Mouse (Mus musculus): ENCODE data around the gene Szrd1. TPM values are rescaled to one million over a fixed set of nuclear protein-coding genes. Genes with fewer than 3 reads are reported as not detected.

Gene Szrd1
- polyA plus RNA-seq, 1 experiment = 54.2 TPM

- no peak for TF ChIP-seq POLR2A (IDR thresholded peaks at IDR 0.05; ENCODE audit: control insufficient read depth, extremely low read depth, insufficient read depth, low read length, poor library complexity)
- TF ChIP-seq CTCF (IDR thresholded peaks at IDR 0.05; ENCODE audit: borderline replicate concordance, control insufficient read depth, extremely low read depth, insufficient read depth, low read length, poor library complexity) = no peak
- Histone ChIP-seq H3K4me3 (ENCODE audit: control insufficient read depth, insufficient read depth, low read length) (no peak overlapping the region), H3K36me3 (ENCODE audit: control insufficient read depth, insufficient read depth, low read length) (no peaks in the 10 kb centered on the region; the same call in 1 of the 2 replicates), H3K4me1 (replicated peaks; ENCODE audit: control insufficient read depth, insufficient read depth, low read length) (peaks cover 17% of the 10 kb centered on the region), H3K27me3 (ENCODE audit: control insufficient read depth, insufficient read depth, low read length) (no peaks in the 10 kb centered on the region), H3K27ac (ENCODE audit: control insufficient read depth, insufficient read depth, low read length) (no peak overlapping the region)
- no peak for DNase-seq
- 95% methylated on average over 5 of the region's 5 CpGs for WGBS
Measured at GRCm38 (mm10) chr4:141163729-141164128, 24.2 kb upstream of the Szrd1 start.

GRCm38 (mm10) chr4:141161699-141162208 is 22.2 kb upstream of the Szrd1 start:
- WGBS = 37% methylated on average over 6 of the region's 6 CpGs
- Histone ChIP-seq H3K4me3 (ENCODE audit: control insufficient read depth, insufficient read depth, low read length) (no peak overlapping the region), H3K27ac (ENCODE audit: control insufficient read depth, insufficient read depth, low read length) (no peak overlapping the region), H3K36me3 (ENCODE audit: control insufficient read depth, insufficient read depth, low read length) (no peaks in the 10 kb centered on the region), H3K4me1 (replicated peaks; ENCODE audit: control insufficient read depth, insufficient read depth, low read length) (peaks cover 28% of the 10 kb centered on the region), H3K27me3 (ENCODE audit: control insufficient read depth, insufficient read depth, low read length) (no peaks in the 10 kb centered on the region)
- no peak for DNase-seq
- TF ChIP-seq CTCF (IDR thresholded peaks at IDR 0.05; ENCODE audit: borderline replicate concordance, control insufficient read depth, extremely low read depth, insufficient read depth, low read length, poor library complexity) = no peak
- TF ChIP-seq POLR2A (IDR thresholded peaks at IDR 0.05; ENCODE audit: control insufficient read depth, extremely low read depth, insufficient read depth, low read length, poor library complexity) = no peak

GRCm38 (mm10) chr4:141160193-141160592 is 20.6 kb upstream of the Szrd1 start:
- H3K4me3 ChIP-seq (ENCODE audit: control insufficient read depth, insufficient read depth, low read length) = no peak overlapping the region
- WGBS = 52% methylated on average over 4 of the region's 4 CpGs
- H3K27ac ChIP-seq (ENCODE audit: control insufficient read depth, insufficient read depth, low read length) = no peak overlapping the region
- no peaks in the 10 kb centered on the region for H3K27me3 ChIP-seq (ENCODE audit: control insufficient read depth, insufficient read depth, low read length)
- H3K36me3 ChIP-seq (ENCODE audit: control insufficient read depth, insufficient read depth, low read length) = no peaks in the 10 kb centered on the region
- no peak for DNase-seq
- peaks cover 28% of the 10 kb centered on the region for H3K4me1 ChIP-seq (replicated peaks; ENCODE audit: control insufficient read depth, insufficient read depth, low read length)
- TF ChIP-seq CTCF (IDR thresholded peaks at IDR 0.05; ENCODE audit: borderline replicate concordance, control insufficient read depth, extremely low read depth, insufficient read depth, low read length, poor library complexity) = no peak
- no peak for TF ChIP-seq POLR2A (IDR thresholded peaks at IDR 0.05; ENCODE audit: control insufficient read depth, extremely low read depth, insufficient read depth, low read length, poor library complexity)

GRCm38 (mm10) chr4:141159666-141160065 is 20.1 kb upstream of the Szrd1 start:
- Histone ChIP-seq H3K4me3 (ENCODE audit: control insufficient read depth, insufficient read depth, low read length) (no peak overlapping the region), H3K27ac (ENCODE audit: control insufficient read depth, insufficient read depth, low read length) (no peak overlapping the region), H3K27me3 (ENCODE audit: control insufficient read depth, insufficient read depth, low read length) (no peaks in the 10 kb centered on the region), H3K4me1 (replicated peaks; ENCODE audit: control insufficient read depth, insufficient read depth, low read length) (peaks cover 31% of the 10 kb centered on the region), H3K36me3 (ENCODE audit: control insufficient read depth, insufficient read depth, low read length) (no peaks in the 10 kb centered on the region)
- no peak for TF ChIP-seq POLR2A (IDR thresholded peaks at IDR 0.05; ENCODE audit: control insufficient read depth, extremely low read depth, insufficient read depth, low read length, poor library complexity)
- no peak for TF ChIP-seq CTCF (IDR thresholded peaks at IDR 0.05; ENCODE audit: borderline replicate concordance, control insufficient read depth, extremely low read depth, insufficient read depth, low read length, poor library complexity)
- WGBS = 9% methylated on average over 5 of the region's 5 CpGs
- DNase-seq = no peak

GRCm38 (mm10) chr4:141159093-141159492 is 19.5 kb upstream of the Szrd1 start:
- no peak for DNase-seq
- Histone ChIP-seq H3K36me3 (ENCODE audit: control insufficient read depth, insufficient read depth, low read length) (no peaks in the 10 kb centered on the region), H3K27me3 (ENCODE audit: control insufficient read depth, insufficient read depth, low read length) (no peaks in the 10 kb centered on the region), H3K4me1 (replicated peaks; ENCODE audit: control insufficient read depth, insufficient read depth, low read length) (peaks cover 31% of the 10 kb centered on the region), H3K27ac (ENCODE audit: control insufficient read depth, insufficient read depth, low read length) (0 out of 2 replicates have a peak overlapping the region, but pooled peaks have one; percentile 20), H3K4me3 (ENCODE audit: control insufficient read depth, insufficient read depth, low read length) (no peak overlapping the region)
- TF ChIP-seq POLR2A (IDR thresholded peaks at IDR 0.05; ENCODE audit: control insufficient read depth, extremely low read depth, insufficient read depth, low read length, poor library complexity) = no peak
- 40% methylated on average over 11 of the region's 11 CpGs for WGBS

DNA sequence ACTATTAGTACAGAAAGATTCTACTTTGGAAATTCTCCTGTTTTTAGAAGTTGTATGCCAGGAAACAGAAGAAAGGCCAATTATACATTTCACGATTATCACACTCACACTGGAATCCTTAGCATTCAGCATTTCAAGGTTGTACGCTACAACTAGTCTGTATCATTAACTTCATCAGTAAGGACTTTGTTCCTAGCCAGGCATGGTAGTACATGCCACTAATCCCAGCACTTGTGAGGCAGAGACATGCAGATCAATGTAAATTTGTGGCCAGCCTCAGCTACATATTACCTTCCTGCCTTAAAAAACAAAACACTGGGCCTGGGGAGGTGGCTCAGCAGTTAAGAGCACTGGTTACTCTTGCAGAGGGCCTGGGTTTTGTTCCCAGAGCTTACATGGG is 19.0 kb upstream of the Szrd1 start:
- peaks cover 31% of the 10 kb centered on the region for H3K4me1 ChIP-seq (replicated peaks; ENCODE audit: control insufficient read depth, insufficient read depth, low read length)
- 87% methylated on average over 2 of the region's 2 CpGs for WGBS
- H3K27me3 ChIP-seq (ENCODE audit: control insufficient read depth, insufficient read depth, low read length) = no peaks in the 10 kb centered on the region
- no peak for DNase-seq
- TF ChIP-seq CTCF (IDR thresholded peaks at IDR 0.05; ENCODE audit: borderline replicate concordance, control insufficient read depth, extremely low read depth, insufficient read depth, low read length, poor library complexity) = no peak
- TF ChIP-seq POLR2A (IDR thresholded peaks at IDR 0.05; ENCODE audit: control insufficient read depth, extremely low read depth, insufficient read depth, low read length, poor library complexity) = no peak
- no peak overlapping the region for H3K4me3 ChIP-seq (ENCODE audit: control insufficient read depth, insufficient read depth, low read length)
- no peaks in the 10 kb centered on the region for H3K36me3 ChIP-seq (ENCODE audit: control insufficient read depth, insufficient read depth, low read length)
- H3K27ac ChIP-seq (ENCODE audit: control insufficient read depth, insufficient read depth, low read length) = 0 out of 2 replicates have a peak overlapping the region, but pooled peaks have one; percentile 20

- Histone ChIP-seq H3K27ac (ENCODE audit: control insufficient read depth, insufficient read depth, low read length) (no peak overlapping the region), H3K27me3 (ENCODE audit: control insufficient read depth, insufficient read depth, low read length) (no peaks in the 10 kb centered on the region), H3K4me3 (ENCODE audit: control insufficient read depth, insufficient read depth, low read length) (no peak overlapping the region), H3K4me1 (replicated peaks; ENCODE audit: control insufficient read depth, insufficient read depth, low read length) (peaks cover 35% of the 10 kb centered on the region), H3K36me3 (ENCODE audit: control insufficient read depth, insufficient read depth, low read length) (no peaks in the 10 kb centered on the region)
- no peak for DNase-seq
- WGBS = 35% methylated on average over 4 of the region's 4 CpGs
- TF ChIP-seq CTCF (IDR thresholded peaks at IDR 0.05; ENCODE audit: borderline replicate concordance, control insufficient read depth, extremely low read depth, insufficient read depth, low read length, poor library complexity) (no peak), POLR2A (IDR thresholded peaks at IDR 0.05; ENCODE audit: control insufficient read depth, extremely low read depth, insufficient read depth, low read length, poor library complexity) (no peak)
Measured at GRCm38 (mm10) chr4:141157485-141157884, 17.9 kb upstream of the Szrd1 start.

Measured in thymus, adult 2 months (tissue).